Mouse (Mus musculus) MEL (cell line): Measurements from ENCODE around the gene Ginm1. TPM values are rescaled to one million over a fixed set of nuclear protein-coding genes. Genes with fewer than 3 reads are reported as not detected.

Source experiments
- DNase-seq: peaks from one replicate; pipeline ENCODE4 v3.0.0; 2011; ENCODE audit warnings: low read depth, low spot score
- H3K27ac ChIP-seq: 2 replicates; pipeline ENCODE4 v1.5.1; 2012; ENCODE audit warnings: low read depth, mild to moderate bottlenecking, control low read depth, low read length, moderate library complexity; ENCODE audit not compliant: control insufficient read depth
- H3K27me3 ChIP-seq, 2 experiments: fragments of 150-350 bp in 1 of 2; sonication (generic) in 1 of 2; 2 replicates each; pipeline ENCODE4 v1.6.1; 2012; ENCODE audit warnings: low read length in 2 of 2, mild to moderate bottlenecking in 2 of 2, improper control_type of control experiment in 1 of 2, moderate library complexity in 1 of 2; ENCODE audit not compliant: insufficient read depth in 2 of 2, control insufficient read depth in 1 of 2
- H3K36me3 ChIP-seq, 2 experiments: 2 replicates each; pipeline ENCODE4 v1.6.1; 2012 to 2014; ENCODE audit warnings: low read length in 2 of 2, improper control_type of control experiment in 1 of 2, inconsistent platforms in 1 of 2, mild to moderate bottlenecking in 1 of 2; ENCODE audit not compliant: insufficient read depth in 2 of 2, control insufficient read depth in 1 of 2
- H3K4me1 ChIP-seq, 2 experiments: fragments of 150-350 bp in 1 of 2; sonication (generic) in 1 of 2; 2 replicates each; pipeline ENCODE4 v1.6.1; 2012; ENCODE audit warnings: low read length in 2 of 2, improper control_type of control experiment in 1 of 2, mild to moderate bottlenecking in 1 of 2; ENCODE audit not compliant: insufficient read depth in 2 of 2, control insufficient read depth in 1 of 2
- H3K4me3 ChIP-seq, 2 experiments: fragments of 150-350 bp in 1 of 2; sonication (generic) in 1 of 2; 2 replicates each; pipeline ENCODE4 v1.5.1; 2012; ENCODE audit warnings: low read depth in 2 of 2, low read length in 2 of 2, mild to moderate bottlenecking in 2 of 2, moderate library complexity in 2 of 2, control low read depth in 1 of 2, improper control_type of control experiment in 1 of 2; ENCODE audit not compliant: control insufficient read depth in 1 of 2, insufficient read depth in 1 of 2
- H3K79me2 ChIP-seq: 2 replicates; pipeline ENCODE4 v1.6.1; 2012; ENCODE audit warnings: mild to moderate bottlenecking, low read length, moderate library complexity; ENCODE audit not compliant: control insufficient read depth, poor library complexity, insufficient read depth
- H3K9ac ChIP-seq: 2 replicates; pipeline ENCODE4 v1.6.1; 2012; ENCODE audit warnings: low read depth, mild to moderate bottlenecking, control low read depth, low read length, moderate library complexity; ENCODE audit not compliant: control insufficient read depth, poor library complexity, severe bottlenecking
- H3K9me3 ChIP-seq: fragments of 150-350 bp; sonication (generic); replicated peaks from 2 replicates; pipeline ENCODE4 v1.6.1; 2012; ENCODE audit warnings: mild to moderate bottlenecking, low read length, improper control_type of control experiment, moderate library complexity; ENCODE audit not compliant: insufficient read depth
- BHLHE40 ChIP-seq: IDR thresholded peaks from 2 replicates; pipeline ENCODE4 v1.6.1; 2012; ENCODE audit warnings: low read depth, mild to moderate bottlenecking, inconsistent platforms, low read length, improper control_type of control experiment, borderline replicate concordance
- CHD2 ChIP-seq: IDR thresholded peaks from 2 replicates; pipeline ENCODE4 v1.6.1; 2011; ENCODE audit warnings: low read length, improper control_type of control experiment
- CTCF ChIP-seq, 3 experiments: IDR thresholded peaks in 2 of 3; conservative IDR thresholded peaks in 1 of 3; 2 replicates each; pipeline ENCODE4 v1.5.1; 2011 to 2012; ENCODE audit warnings: low read length in 3 of 3, low read depth in 2 of 3, mild to moderate bottlenecking in 2 of 3, improper control_type of control experiment in 1 of 3, inconsistent platforms in 1 of 3, mixed read lengths in 1 of 3, moderate library complexity in 1 of 3; ENCODE audit not compliant: control insufficient read depth in 1 of 3, insufficient read depth in 1 of 3, poor library complexity in 1 of 3, severe bottlenecking in 1 of 3
- E2F4 ChIP-seq: IDR thresholded peaks from 2 replicates; pipeline ENCODE4 v1.6.1; 2011; ENCODE audit warnings: low read depth, low read length, improper control_type of control experiment, borderline replicate concordance
- EP300 ChIP-seq, 2 experiments: IDR thresholded peaks; 2 replicates each; pipeline ENCODE4 v1.6.1; 2011; ENCODE audit warnings: improper control_type of control experiment in 2 of 2, low read length in 2 of 2, low read depth in 1 of 2, mild to moderate bottlenecking in 1 of 2
- GATA1 ChIP-seq: IDR thresholded peaks from 2 replicates; pipeline ENCODE4 v1.6.1; 2011; ENCODE audit warnings: low read depth, low read length, improper control_type of control experiment
- MXI1 ChIP-seq: IDR thresholded peaks from 2 replicates; pipeline ENCODE4 v1.6.1; 2011; ENCODE audit warnings: mild to moderate bottlenecking, low read depth, low read length, improper control_type of control experiment
- MYC ChIP-seq: IDR thresholded peaks from 2 replicates; pipeline ENCODE4 v1.6.1; 2011; ENCODE audit warnings: low read depth, mild to moderate bottlenecking, low read length, improper control_type of control experiment, moderate library complexity
- POLR2AphosphoS5 ChIP-seq: IDR thresholded peaks from 2 replicates; pipeline ENCODE4 v1.6.1; 2012; ENCODE audit warnings: low read depth, borderline replicate concordance, mild to moderate bottlenecking, inconsistent platforms, low read length, moderate library complexity, mixed read lengths
- RCOR1 ChIP-seq: IDR thresholded peaks from 2 replicates; pipeline ENCODE4 v1.6.1; 2012; ENCODE audit warnings: low read depth, mild to moderate bottlenecking, inconsistent platforms, low read length, improper control_type of control experiment
- SMC3 ChIP-seq: IDR thresholded peaks from 2 replicates; pipeline ENCODE4 v1.6.1; 2011; ENCODE audit warnings: low read depth, low read length, improper control_type of control experiment
- TAL1 ChIP-seq: IDR thresholded peaks from 2 replicates; pipeline ENCODE4 v1.6.1; 2012; ENCODE audit warnings: mild to moderate bottlenecking, inconsistent platforms, low read length, moderate library complexity, mixed read lengths
- TBP ChIP-seq: IDR thresholded peaks from 2 replicates; pipeline ENCODE4 v1.8.0; 2011; ENCODE audit warnings: low read depth, low read length, improper control_type of control experiment
- TCF12 ChIP-seq: IDR thresholded peaks from 2 replicates; pipeline ENCODE4 v1.6.1; 2014; ENCODE audit warnings: low read depth, mild to moderate bottlenecking, inconsistent platforms, low read length, improper control_type of control experiment, moderate library complexity
- USF1 ChIP-seq: IDR thresholded peaks from 2 replicates; pipeline ENCODE4 v1.6.1; 2014; ENCODE audit warnings: low read depth, mild to moderate bottlenecking, inconsistent platforms, low read length, improper control_type of control experiment, moderate library complexity
- ZKSCAN1 ChIP-seq: IDR thresholded peaks from 2 replicates; pipeline ENCODE4 v1.6.1; 2012; ENCODE audit warnings: low read depth, mild to moderate bottlenecking, inconsistent platforms, low read length, improper control_type of control experiment, moderate library complexity
- polyA plus RNA-seq, 2 experiments: library from polyadenylated mRNA; stranded (reverse) in 1 of 2; unstranded in 1 of 2; fragments of >175 nt in 1 of 2; fragments of >200 nt in 1 of 2; gene quantifications; 2 replicates each; pipeline versions ENCODE4 v1.2.1 to v1.2.4; 2012; ENCODE audit warnings: low replicate concordance in 2 of 2, low read depth in 1 of 2; ENCODE audit not compliant: insufficient read length in 2 of 2, insufficient read depth in 1 of 2, missing spikeins in 1 of 2
- total RNA-seq: library from RNA; depleted of rRNA; stranded (reverse); fragments of 300-350 nt; gene quantifications from 2 replicates; pipeline ENCODE4 v1.2.3, GENCODE M21; 2012

Ginm1 gene
- total and polyA plus RNA-seq, 3 experiments = 9.2 to 13.8 TPM; not detected in 1

GRCm38 (mm10) chr10:7820171-7820570 is 27.5 kb upstream of the Ginm1 start:
- no peak overlapping the region for H3K27ac ChIP-seq
- TF ChIP-seq ZKSCAN1 (no peak), TBP (peak; percentile 84)
- peak; percentile 63 for DNase-seq
- no peak overlapping the region for H3K4me3 ChIP-seq
- H3K79me2 ChIP-seq = no peaks in the 10 kb centered on the region
- H3K9ac ChIP-seq = no peak overlapping the region
- H3K9me3 ChIP-seq = no peaks in the 10 kb centered on the region
- H3K4me1 ChIP-seq = no peaks in the 10 kb centered on the region; a peak in 1 of 4 replicates
- peaks cover 2 to 12% of the 10 kb centered on the region in 2 experiments; a peak in 3 of 4 replicates for H3K36me3 ChIP-seq
- no peaks in the 10 kb centered on the region for H3K27me3 ChIP-seq

GRCm38 (mm10) chr10:7819603-7820002 is 27.0 kb upstream of the Ginm1 start:
- TF ChIP-seq USF1 (no peak), POLR2AphosphoS5 (no peak)
- peaks cover 2 to 12% of the 10 kb centered on the region in 2 experiments; a peak in 3 of 4 replicates for H3K36me3 ChIP-seq
- H3K27ac ChIP-seq = no peak overlapping the region
- H3K79me2 ChIP-seq = no peaks in the 10 kb centered on the region
- H3K4me1 ChIP-seq = no peaks in the 10 kb centered on the region; a peak in 1 of 4 replicates
- no peak overlapping the region for H3K9ac ChIP-seq
- no peak overlapping the region for H3K4me3 ChIP-seq
- no peak for DNase-seq
- H3K9me3 ChIP-seq = no peaks in the 10 kb centered on the region
- H3K27me3 ChIP-seq = no peaks in the 10 kb centered on the region

- no peak for DNase-seq
- Histone ChIP-seq H3K9ac (no peak overlapping the region), H3K27me3 (no peaks in the 10 kb centered on the region), H3K36me3 (peaks cover 2 to 14% of the 10 kb centered on the region in 2 experiments; a peak in 3 of 4 replicates), H3K4me3 (no peak overlapping the region), H3K9me3 (no peaks in the 10 kb centered on the region), H3K79me2 (no peaks in the 10 kb centered on the region), H3K27ac (no peak overlapping the region), H3K4me1 (no peaks in the 10 kb centered on the region; a peak in 1 of 4 replicates)
- TF ChIP-seq TAL1 (no peak), CTCF (IDR thresholded peaks at IDR 0.05 in 2 of 3, conservative IDR thresholded peaks at IDR 0.05 in 1 of 3; ENCODE audit: control insufficient read depth in 1 of 3, insufficient read depth in 1 of 3, low read depth in 2 of 3, low read length in 3 of 3, poor library complexity in 1 of 3, severe bottlenecking in 1 of 3) (no peak), E2F4 (no peak), MXI1 (no peak)
Observed at GRCm38 (mm10) chr10:7819156-7819555, 26.5 kb upstream of the Ginm1 start.

GRCm38 (mm10) chr10:7818676-7819075 is 26.1 kb upstream of the Ginm1 start:
- H3K36me3 ChIP-seq = peaks cover 2 to 14% of the 10 kb centered on the region in 2 experiments; a peak in 3 of 4 replicates

More at GRCm38 (mm10) chr10:7818676-7819075, 26.1 kb upstream of the Ginm1 start:
- Histone ChIP-seq H3K9me3 (no peaks in the 10 kb centered on the region), H3K4me3 (no peak overlapping the region), H3K27me3 (no peaks in the 10 kb centered on the region)
- TF ChIP-seq MYC (no peak), TCF12 (no peak), SMC3 (no peak), GATA1 (no peak), MXI1 (no peak), RCOR1 (no peak), CHD2 (no peak), CTCF (IDR thresholded peaks at IDR 0.05 in 2 of 3, conservative IDR thresholded peaks at IDR 0.05 in 1 of 3; ENCODE audit: control insufficient read depth in 1 of 3, insufficient read depth in 1 of 3, low read depth in 2 of 3, low read length in 3 of 3, poor library complexity in 1 of 3, severe bottlenecking in 1 of 3) (no peak), EP300 (IDR thresholded peaks at IDR 0.05; ENCODE audit: low read depth in 1 of 2, low read length in 2 of 2) (no peak), BHLHE40 (no peak)
- TF ChIP-seq, all 39 proteins: peak for 0
- H3K79me2 ChIP-seq = no peaks in the 10 kb centered on the region
- no peak overlapping the region for H3K27ac ChIP-seq
- no peak overlapping the region for H3K9ac ChIP-seq
- H3K4me1 ChIP-seq = no peaks in the 10 kb centered on the region; a peak in 1 of 4 replicates
- no peak for DNase-seq
